ENCODE assay signal across 29 mouse cellular contexts in the genomic region with DNA sequence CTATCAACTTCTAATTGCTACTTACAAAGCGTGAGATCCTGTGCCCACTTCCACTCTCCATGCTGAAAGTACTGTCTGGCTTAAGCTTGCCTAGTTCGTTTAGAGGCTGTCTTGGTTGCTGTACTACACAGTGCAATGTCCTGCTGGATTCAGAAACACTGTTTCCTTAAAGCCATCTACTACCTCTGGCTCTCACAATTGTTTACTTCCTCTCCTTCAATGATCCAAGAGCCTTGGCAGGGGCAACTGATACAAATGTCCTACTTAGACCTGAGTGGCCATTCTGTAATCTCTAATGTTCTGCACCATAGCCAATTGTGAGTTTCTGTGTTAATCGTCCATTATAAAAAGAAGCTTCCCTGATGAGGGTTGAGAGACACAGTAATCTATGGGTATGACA. TPM values are rescaled to one million over a fixed set of nuclear protein-coding genes. Genes with fewer than 3 reads are reported as not detected.
A peak's percentile ranks its signal among the peaks of the same experiment; 100 is the strongest.
DNase-seq lines count a peak whose midpoint lies in the region; ATAC-seq and TF ChIP-seq lines count a peak whose summit lies in the region.
"Had no signal": no experiment of that assay in that cellular context is flagged by ENCODE, and none has a peak within 500 bp of the region (broad histone marks: within the 10 kb centered on the region; RNA-seq: fewer than 3 reads in every experiment).

No protein-coding gene starts in this region.

- H3K27ac ChIP-seq in lung, postnatal 0 days (ENCODE audit: low read length), result no peak overlapping the region
- H3K27ac ChIP-seq: embryonic facial prominence, embryonic 10.5 days; embryonic facial prominence, embryonic 13.5 days; forebrain, embryonic 12.5 days; forebrain, embryonic 15.5 days; heart, embryonic 15.5 days; hindbrain, embryonic 12.5 days; hindbrain, embryonic 15.5 days had no signal

- no peaks in the 10 kb centered on the region for H3K27me3 ChIP-seq in lung, postnatal 0 days (replicated peaks; ENCODE audit: insufficient read depth, low read length)
- H3K27me3 ChIP-seq: embryonic facial prominence, embryonic 13.5 days; forebrain, embryonic 12.5 days; forebrain, embryonic 15.5 days; heart, embryonic 12.5 days; heart, embryonic 15.5 days; hindbrain, embryonic 12.5 days; hindbrain, embryonic 15.5 days had no signal

- H3K4me2 ChIP-seq in lung, postnatal 0 days (replicated peaks; ENCODE audit: low read depth, low read length), result no peak overlapping the region
- H3K4me2 ChIP-seq: embryonic facial prominence, embryonic 13.5 days; forebrain, embryonic 12.5 days; forebrain, embryonic 15.5 days; heart, embryonic 12.5 days; heart, embryonic 15.5 days; hindbrain, embryonic 12.5 days; hindbrain, embryonic 15.5 days had no signal

- DNase-seq in heart, adult 11 months, result peak; percentile 90
- no peak for DNase-seq in heart, postnatal 36 days
- peak; percentile 23 for DNase-seq in lung, postnatal 0 days (ENCODE audit: low spot score)
- DNase-seq in lung, postnatal 4 days, result no peak
- DNase-seq in lung, postnatal 14 days, result peak; percentile 21
- DNase-seq in thymus, postnatal 4 days, result no peak
- DNase-seq: adrenal gland, postnatal 10 days; adrenal gland, postnatal 36 days; cerebellum, adult 11-12 months; cerebellum, adult 8-10 months; cerebellum, postnatal 25 days; embryo, embryonic 11 days; gastrocnemius, postnatal 10 days; gastrocnemius, postnatal 36 days; heart, postnatal 10 days had no signal

- no peaks in the 10 kb centered on the region for H3K9me3 ChIP-seq in lung, postnatal 0 days (ENCODE audit: low read length)
- H3K9me3 ChIP-seq: embryonic facial prominence, embryonic 10.5 days; embryonic facial prominence, embryonic 13.5 days; forebrain, embryonic 12.5 days; forebrain, embryonic 15.5 days; heart, embryonic 12.5 days; heart, embryonic 15.5 days; hindbrain, embryonic 12.5 days; hindbrain, embryonic 15.5 days had no signal

- intact Hi-C loops in heart, postnatal 36 days (cut with DNase I), result no loop called here

- H3K36me3 ChIP-seq in lung, postnatal 0 days (ENCODE audit: insufficient read depth, low read length), result no peaks in the 10 kb centered on the region
- H3K36me3 ChIP-seq: embryonic facial prominence, embryonic 10.5 days; embryonic facial prominence, embryonic 13.5 days; forebrain, embryonic 12.5 days; forebrain, embryonic 15.5 days; heart, embryonic 12.5 days; heart, embryonic 15.5 days; hindbrain, embryonic 12.5 days; hindbrain, embryonic 15.5 days had no signal

- no peak overlapping the region for H3K9ac ChIP-seq in lung, postnatal 0 days (replicated peaks; ENCODE audit: low read depth)
- H3K9ac ChIP-seq: embryonic facial prominence, embryonic 13.5 days; forebrain, embryonic 12.5 days; forebrain, embryonic 15.5 days; heart, embryonic 12.5 days; heart, embryonic 15.5 days; hindbrain, embryonic 12.5 days; hindbrain, embryonic 15.5 days had no signal

- no peak for TF ChIP-seq EP300 in lung, postnatal 0 days (IDR thresholded peaks at IDR 0.05)

- peaks cover 4% of the 10 kb centered on the region; the same call in 1 of the 2 replicates for H3K4me1 ChIP-seq in lung, postnatal 0 days (ENCODE audit: insufficient read depth, low read depth, low read length)
- H3K4me1 ChIP-seq: embryonic facial prominence, embryonic 10.5 days; embryonic facial prominence, embryonic 13.5 days; forebrain, embryonic 12.5 days; forebrain, embryonic 15.5 days; heart, embryonic 12.5 days; heart, embryonic 15.5 days; hindbrain, embryonic 12.5 days; hindbrain, embryonic 15.5 days had no signal

- WGBS in lung, postnatal 0 days, result 49% methylated on average over 3 of the region's 3 CpGs

- no peak overlapping the region for H3K4me3 ChIP-seq in lung, postnatal 0 days (ENCODE audit: low read depth, low read length)
- H3K4me3 ChIP-seq: embryonic facial prominence, embryonic 10.5 days; embryonic facial prominence, embryonic 13.5 days; erythroblast, embryonic 14.5 days; forebrain, embryonic 12.5 days; forebrain, embryonic 15.5 days; heart, embryonic 12.5 days; heart, embryonic 15.5 days; hindbrain, embryonic 12.5 days; hindbrain, embryonic 15.5 days had no signal

- ATAC-seq in lung, postnatal 0 days, result peak; percentile 61
- ATAC-seq in activated CD4-positive, CD25-positive, alpha-beta regulatory T cell, adult 4 months, result no peak
- ATAC-seq: CD4-positive, CD25-positive, alpha-beta regulatory T cell, adult 4 months; forebrain, embryonic 15.5 days; intestine, postnatal 0 days had no signal

- TF ChIP-seq CTCF in lung, postnatal 0 days (IDR thresholded peaks at IDR 0.05), result no peak

RNA-seq across cellular contexts. Expression of a gene that starts 47.4 kb away (rescaled TPM):
- total RNA-seq in heart, postnatal 36 days (2021), result 1 to 10 TPM; 1.5 to 1.9 TPM
- 8.0 and 10.2 TPM in 2 replicates for polyA plus RNA-seq in lung, postnatal 0 days (2015; fragmentation: Nextera tagmentation; extraction: Ambion mirVana)
- under 1 TPM in 1 of 2 experiments, not detected in 1; 0.49 TPM for polyA plus RNA-seq in activated CD4-positive, CD25-positive, alpha-beta regulatory T cell, adult 4 months (2017; shearing (Covaris generic))
- total RNA-seq: MEL had no signal
- polyA plus RNA-seq: C2C12; CD4-positive, CD25-positive, alpha-beta regulatory T cell, adult 4 months; erythroblast, embryonic 14.5 days had no signal

Comparison
In these comparisons a context has a peak if more than half of its experiments do, and no peak if none do; other contexts are left out.
1. DNase-seq: peak in heart, adult 11 months (single experiment), lung, postnatal 0 days (single experiment) and lung, postnatal 14 days (single experiment); none in heart, postnatal 36 days (0 of 2), lung, postnatal 4 days (0 of 2) and thymus, postnatal 4 days (single experiment).